Mouse (Mus musculus): ENCODE measurements around the gene Smpd3. TPM values are rescaled to one million over a fixed set of nuclear protein-coding genes. Genes with fewer than 3 reads are reported as not detected.
"Not testable (repeated sequence)": the region's sequence is repeated elsewhere in the genome, so short reads cannot be mapped to it uniquely, and the experiment has no call there.

Smpd3 gene
- total RNA-seq, 2 experiments from 2014 or later: not detected

DNA sequence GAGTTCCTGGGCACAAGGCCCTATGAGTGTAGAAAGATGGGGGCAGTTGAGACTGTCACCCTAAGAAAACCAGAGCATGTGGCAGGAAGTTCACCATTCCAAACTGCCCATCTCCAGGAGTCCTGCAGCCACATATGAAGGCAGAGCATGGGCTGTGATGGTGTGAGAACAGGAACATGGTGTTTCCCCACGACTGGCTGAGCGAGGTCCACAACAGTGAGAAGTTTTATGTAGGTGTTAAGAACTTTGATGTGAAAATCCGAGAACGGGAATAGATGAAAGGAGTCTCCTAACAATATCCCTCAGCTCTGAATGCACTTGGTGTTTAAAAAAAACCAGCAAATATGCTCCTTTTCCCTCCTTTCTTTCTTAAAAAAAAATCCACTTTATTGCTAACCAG, 5.3 kb downstream of the Smpd3 start:
- no peak for ATAC-seq (replicated peaks; ENCODE audit: poor library complexity)

GRCm38 (mm10) chr8:106326624-106327023, 11.2 kb downstream of the Smpd3 start:
- no peak for ATAC-seq (replicated peaks; ENCODE audit: poor library complexity)

DNA sequence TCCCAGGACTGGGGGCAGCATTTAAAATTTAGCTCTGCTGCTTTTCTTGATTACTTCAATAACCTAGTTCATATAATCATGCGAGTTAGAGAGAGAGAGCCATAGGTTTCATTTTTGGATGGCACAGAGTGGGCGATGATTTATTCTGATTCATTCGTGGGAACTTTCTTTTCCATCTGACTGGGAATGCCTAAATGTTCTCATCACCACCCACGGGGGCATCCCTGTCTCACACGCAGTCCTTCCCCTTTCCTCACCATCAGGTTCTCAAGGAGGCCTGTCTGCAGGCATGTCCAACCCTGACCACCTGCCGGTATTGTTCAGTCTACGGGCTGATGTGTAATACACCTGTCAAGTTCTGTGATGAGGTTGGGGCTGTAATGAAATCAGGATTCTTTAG, 16.4 kb downstream of the Smpd3 start:
- ATAC-seq (replicated peaks; ENCODE audit: poor library complexity): no peak

- ATAC-seq (replicated peaks; ENCODE audit: poor library complexity): no peak
Observed at GRCm38 (mm10) chr8:106320002-106320401, 17.8 kb downstream of the Smpd3 start.

DNA sequence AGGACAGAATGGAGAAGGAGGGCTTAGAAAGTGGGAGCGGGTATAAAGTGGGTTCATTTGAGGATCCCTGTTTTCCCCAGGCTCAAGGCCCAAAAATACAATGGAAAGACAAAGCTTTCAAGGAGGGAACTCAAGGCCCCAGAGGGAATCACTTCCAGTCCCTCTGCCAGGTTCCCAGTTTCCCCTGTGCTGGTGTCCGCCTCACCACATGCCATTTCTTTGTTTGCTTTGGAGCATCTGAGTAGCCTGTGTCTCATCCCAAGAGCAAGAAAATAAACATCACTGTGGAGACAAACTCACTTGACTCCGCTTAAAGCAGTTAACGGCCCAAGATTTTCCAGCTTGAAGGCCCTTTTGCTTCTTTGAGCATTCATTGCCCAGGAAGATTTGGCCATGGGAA, 20.7 kb downstream of the Smpd3 start:
- no peak for ATAC-seq (replicated peaks; ENCODE audit: poor library complexity)

- ATAC-seq (replicated peaks; ENCODE audit: poor library complexity): no peak
Observed at GRCm38 (mm10) chr8:106316506-106316905, 21.3 kb downstream of the Smpd3 start.

GRCm38 (mm10) chr8:106315402-106316187, 22.2 kb downstream of the Smpd3 start:
- ATAC-seq (replicated peaks; ENCODE audit: poor library complexity): peak; percentile 66

GRCm38 (mm10) chr8:106313799-106314198, 24.0 kb downstream of the Smpd3 start:
- ATAC-seq (replicated peaks; ENCODE audit: poor library complexity): no peak

DNA sequence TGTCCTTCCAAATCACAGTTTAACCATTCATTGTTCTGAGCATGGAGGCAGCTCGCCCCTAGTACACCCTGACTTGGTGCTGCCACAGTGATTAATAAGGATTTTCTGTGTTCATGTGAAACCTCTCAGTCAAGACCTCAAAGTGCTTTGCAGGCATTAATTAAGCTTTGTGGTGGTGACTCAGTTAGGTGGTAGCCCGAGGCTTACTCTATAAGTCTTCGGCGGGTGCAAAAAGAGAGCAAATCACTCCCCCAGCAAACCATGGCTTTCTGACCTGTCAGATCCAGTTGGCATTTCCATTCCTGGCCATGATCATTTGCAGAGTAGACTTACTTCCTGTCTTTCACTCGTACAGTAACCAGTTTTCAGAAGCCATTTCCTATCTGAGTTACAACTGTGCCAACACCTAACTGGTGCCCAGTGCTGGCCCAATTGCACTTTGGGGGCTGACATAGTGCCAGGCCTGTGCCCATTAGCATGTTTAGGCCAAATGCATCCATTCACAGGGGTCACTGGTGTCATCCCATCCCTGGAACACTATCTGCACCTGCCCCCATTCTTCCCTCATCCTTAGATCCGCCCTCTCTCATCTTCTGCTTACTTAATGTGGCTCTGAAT, 24.6 kb downstream of the Smpd3 start:
- ATAC-seq (replicated peaks; ENCODE audit: poor library complexity): no peak

GRCm38 (mm10) chr8:106311967-106312366, 25.8 kb downstream of the Smpd3 start:
- no peak for ATAC-seq (replicated peaks; ENCODE audit: poor library complexity)

- no peak for ATAC-seq (replicated peaks; ENCODE audit: poor library complexity)
Observed at GRCm38 (mm10) chr8:106310026-106310652, 27.6 kb downstream of the Smpd3 start.

GRCm38 (mm10) chr8:106308082-106308786, 29.6 kb downstream of the Smpd3 start:
- not testable (repeated sequence) for ATAC-seq (replicated peaks; ENCODE audit: poor library complexity)

GRCm38 (mm10) chr8:106307586-106307985, 30.2 kb downstream of the Smpd3 start:
- ATAC-seq (replicated peaks; ENCODE audit: poor library complexity): peak; percentile 90

DNA sequence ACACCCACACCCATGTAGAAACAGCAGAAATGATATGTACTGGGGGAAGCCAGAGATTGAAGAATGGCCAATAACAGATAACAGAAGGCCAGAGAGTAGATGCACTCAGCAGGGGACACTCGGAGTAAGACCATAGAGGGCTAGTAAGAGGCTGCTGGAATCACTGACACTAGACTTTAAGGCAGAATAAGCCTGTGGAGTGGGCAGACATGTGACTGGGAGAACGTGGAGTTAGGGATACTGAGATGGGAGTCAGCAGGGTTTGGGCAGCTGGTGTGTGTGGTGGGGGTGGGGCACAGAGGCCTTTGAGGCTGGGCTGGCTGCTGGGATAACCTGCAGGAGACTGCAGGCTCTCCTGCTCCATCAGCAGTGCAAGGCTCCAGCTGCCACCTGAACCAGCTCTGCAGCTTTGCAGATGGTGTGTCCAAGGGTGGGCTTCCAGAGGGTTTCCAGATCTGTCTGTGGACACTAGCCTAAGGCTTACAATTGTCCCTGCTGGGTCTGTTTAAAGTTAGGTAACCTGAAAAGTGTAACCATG, 31.0 kb downstream of the Smpd3 start:
- ATAC-seq (replicated peaks; ENCODE audit: poor library complexity): not testable (repeated sequence)

DNA sequence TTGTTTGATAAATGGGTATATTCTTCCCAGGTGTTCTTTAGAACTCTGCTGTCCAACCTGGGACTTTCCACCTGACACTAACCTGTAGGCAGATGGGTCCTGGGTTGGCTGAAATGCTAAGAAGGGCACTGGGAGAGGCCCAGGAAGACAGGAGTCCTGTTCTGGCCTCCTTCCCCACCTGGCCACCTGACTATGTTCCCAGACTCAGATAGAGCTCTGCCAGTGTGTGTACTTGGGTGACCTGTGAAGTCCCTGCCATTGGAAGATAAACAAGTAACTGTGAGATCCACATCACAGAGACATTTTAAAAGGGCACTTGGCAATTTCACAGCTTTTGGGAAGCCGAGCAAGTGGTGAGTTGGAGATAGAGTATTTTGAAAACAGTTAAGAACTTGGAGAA, 31.7 kb downstream of the Smpd3 start:
- ATAC-seq (replicated peaks; ENCODE audit: poor library complexity): no peak

DNA sequence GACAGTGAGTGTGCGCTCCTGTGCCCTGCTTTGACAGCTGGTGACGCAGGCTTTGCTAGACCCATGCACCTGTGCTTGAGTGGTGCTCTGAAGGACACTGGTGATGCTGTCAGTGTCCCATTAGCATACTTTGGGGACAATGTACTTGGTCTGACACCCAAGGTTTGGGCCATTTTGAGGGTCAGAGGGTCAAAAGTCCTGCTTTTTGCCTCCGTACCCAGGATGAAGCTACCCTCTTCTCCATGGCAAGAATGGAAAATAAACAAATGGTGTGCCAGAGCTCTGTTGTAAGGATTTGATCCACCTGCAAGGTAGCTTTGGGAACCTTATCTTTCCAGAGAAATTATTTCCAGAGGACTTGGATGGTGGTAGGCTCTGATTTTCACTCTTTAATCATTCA, 32.5 kb downstream of the Smpd3 start:
- no peak for ATAC-seq (replicated peaks; ENCODE audit: poor library complexity)

DNA sequence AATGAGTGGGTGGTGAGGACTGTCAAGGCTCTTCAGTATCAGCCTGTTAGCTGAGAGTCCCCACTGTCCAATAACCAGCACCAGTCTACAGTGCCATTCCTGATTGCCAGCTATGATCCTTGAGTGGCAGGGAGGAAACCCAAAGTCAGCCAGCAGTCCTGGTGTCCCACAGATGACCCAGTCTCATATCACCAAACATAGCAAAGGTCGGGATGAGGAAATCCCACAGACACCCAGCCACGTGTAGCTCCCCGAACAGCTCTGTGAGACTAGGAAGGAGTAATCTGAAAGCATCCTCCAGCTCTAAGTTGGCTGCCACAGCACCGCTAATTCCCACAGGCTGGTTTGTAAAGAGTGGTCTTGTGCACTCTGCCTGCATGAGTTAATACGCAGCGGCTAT, 33.5 kb downstream of the Smpd3 start:
- ATAC-seq (replicated peaks; ENCODE audit: poor library complexity): no peak

DNA sequence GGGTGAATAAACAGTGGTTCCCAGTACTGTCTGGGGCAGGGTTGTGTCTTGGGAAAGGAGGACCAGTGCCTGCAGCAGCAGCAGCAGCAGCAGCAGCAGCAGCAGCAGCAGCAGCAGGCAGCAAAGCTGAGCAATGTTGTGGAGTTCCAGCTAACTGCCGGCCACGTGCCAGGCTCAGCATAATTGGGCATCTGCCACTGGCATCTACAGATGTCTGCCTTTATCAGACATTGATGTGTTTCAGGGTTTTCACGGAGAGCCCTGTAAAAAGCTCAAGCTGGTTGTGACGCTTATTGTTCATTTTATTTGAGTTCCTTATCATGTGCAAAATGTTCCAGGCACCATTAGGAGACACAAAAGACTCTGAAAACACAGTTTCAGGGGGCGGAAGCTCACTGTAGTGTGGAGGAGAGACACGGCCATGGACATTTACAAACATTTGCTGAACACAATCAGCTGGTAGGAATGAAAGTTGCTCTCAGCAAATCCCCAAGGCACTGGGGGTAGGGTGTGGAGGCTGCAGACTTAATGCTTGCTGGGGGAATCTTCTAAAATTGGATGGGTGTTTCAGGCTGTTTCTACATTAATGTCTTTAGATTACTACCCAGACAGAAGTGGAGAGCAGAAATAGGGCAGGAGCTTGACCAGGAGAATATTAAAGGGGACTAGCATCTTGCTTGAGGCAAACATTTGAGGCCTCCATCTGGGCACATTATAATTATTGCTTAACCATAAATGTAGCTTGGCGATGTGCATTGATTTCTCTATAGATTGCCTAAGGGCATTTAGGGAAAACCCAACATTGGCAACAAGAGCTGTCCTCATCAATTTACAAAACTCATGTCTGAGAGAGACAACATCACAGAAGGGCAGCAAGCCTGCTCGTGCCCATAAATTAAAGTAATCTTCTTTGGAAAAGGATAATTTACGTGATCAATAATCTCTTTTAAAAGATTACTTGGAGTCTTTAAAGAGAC, 36.8 kb downstream of the Smpd3 start:
- ATAC-seq (replicated peaks; ENCODE audit: poor library complexity): no peak

- no peak for ATAC-seq (replicated peaks; ENCODE audit: poor library complexity)
Observed at GRCm38 (mm10) chr8:106299686-106300085, 38.1 kb downstream of the Smpd3 start.

GRCm38 (mm10) chr8:106298846-106299245, 38.9 kb downstream of the Smpd3 start:
- no peak for ATAC-seq (replicated peaks; ENCODE audit: poor library complexity)
